Mouse (Mus musculus): ENCODE results near the gene E130308A19Rik. TPM values are rescaled to one million over a fixed set of nuclear protein-coding genes. Genes with fewer than 3 reads are reported as not detected.

The E130308A19Rik gene
- total and polyA plus RNA-seq, 3 experiments, result 2.4 to 3.4 (median 3.1) TPM

- no peak overlapping the region for H3K27ac ChIP-seq (ENCODE audit: insufficient read depth, low read depth)
- dilution Hi-C loops (cut with MboI; ENCODE audit: extremely low pct_ligation_motif_present, extremely low pct_unique_long_range_greater_than_20kb, low sequenced_read_pairs) (no loop called here), in situ Hi-C loops (cut with MboI; ENCODE audit: low pct_ligation_motif_present, low pct_unique_long_range_greater_than_20kb, low sequenced_read_pairs) (loop anchor here (25.0 kb wide), 2 partner anchors 155 to 405 kb away; no protein-coding TSS in a partner anchor)
- H3K9me3 ChIP-seq (replicated peaks; ENCODE audit: low read length), result no peaks in the 10 kb centered on the region
- H3K4me3 ChIP-seq (replicated peaks in 1 of 3; ENCODE audit: low read depth in 2 of 3, low read length in 2 of 3, poor library complexity in 1 of 3), result no peak overlapping the region
- H3K36me3 ChIP-seq (replicated peaks in 1 of 2; ENCODE audit: control insufficient read depth in 1 of 2, insufficient read depth in 1 of 2, low read length in 1 of 2), result peaks cover 34 to 61% of the 10 kb centered on the region in 2 experiments
- H3K4me1 ChIP-seq (ENCODE audit: control insufficient read depth in 1 of 2, insufficient read depth in 2 of 2), result no peaks in the 10 kb centered on the region
- no peak for DNase-seq (ENCODE audit: extremely low read depth)
- TF ChIP-seq USF2 (conservative IDR thresholded peaks at IDR 0.05; ENCODE audit: low read depth, low read length) (no peak), IRF4 (IDR thresholded peaks at IDR 0.05; ENCODE audit: low read depth, low read length) (no peak), USF1 (IDR thresholded peaks at IDR 0.05; ENCODE audit: low read depth, low read length) (no peak), CHD1 (IDR thresholded peaks at IDR 0.05; ENCODE audit: low read depth, low read length) (no peak), MAX (IDR thresholded peaks at IDR 0.05; ENCODE audit: low read length) (no peak), BHLHE40 (IDR thresholded peaks at IDR 0.05; ENCODE audit: low read depth, low read length) (no peak), CTCF (conservative IDR thresholded peaks at IDR 0.05 in 1 of 2, IDR thresholded peaks at IDR 0.05 in 1 of 2; ENCODE audit: low read depth in 2 of 2, low read length in 2 of 2) (no peak)
- no peak overlapping the region for H3K9ac ChIP-seq (ENCODE audit: insufficient read depth, low read depth)
- H3K79me2 ChIP-seq (replicated peaks; ENCODE audit: control insufficient read depth, extremely low read depth, insufficient read depth, poor library complexity, severe bottlenecking), result no peaks in the 10 kb centered on the region
- H3K4me2 ChIP-seq (ENCODE audit: insufficient read depth, low read depth, poor library complexity, severe bottlenecking), result no peak overlapping the region
- no peaks in the 10 kb centered on the region for H3K27me3 ChIP-seq (replicated peaks)
Measured at GRCm38 (mm10) chr4:59767717-59768116, 141.7 kb downstream of the E130308A19Rik start.

- Histone ChIP-seq H3K27ac (ENCODE audit: insufficient read depth, low read depth) (no peak overlapping the region), H3K9ac (ENCODE audit: insufficient read depth, low read depth) (no peak overlapping the region), H3K4me1 (ENCODE audit: control insufficient read depth in 1 of 2, insufficient read depth in 2 of 2) (peaks cover 0 to 2% of the 10 kb centered on the region in 2 experiments; a peak in 1 of 4 replicates), H3K27me3 (replicated peaks) (no peaks in the 10 kb centered on the region), H3K4me3 (replicated peaks in 1 of 3; ENCODE audit: low read depth in 2 of 3, low read length in 2 of 3, poor library complexity in 1 of 3) (no peak overlapping the region), H3K9me3 (replicated peaks; ENCODE audit: low read length) (no peaks in the 10 kb centered on the region), H3K79me2 (replicated peaks; ENCODE audit: control insufficient read depth, extremely low read depth, insufficient read depth, poor library complexity, severe bottlenecking) (peaks cover 28% of the 10 kb centered on the region), H3K4me2 (ENCODE audit: insufficient read depth, low read depth, poor library complexity, severe bottlenecking) (no peak overlapping the region), H3K36me3 (replicated peaks in 1 of 2; ENCODE audit: control insufficient read depth in 1 of 2, insufficient read depth in 1 of 2, low read length in 1 of 2) (peaks cover 57 to 89% of the 10 kb centered on the region in 2 experiments)
- no peak for DNase-seq (ENCODE audit: extremely low read depth)
- in situ Hi-C loops (cut with MboI; ENCODE audit: low pct_ligation_motif_present, low pct_unique_long_range_greater_than_20kb, low sequenced_read_pairs) (loop anchor here (25.0 kb wide), 2 partner anchors 160 to 410 kb away; no protein-coding TSS in a partner anchor), dilution Hi-C loops (cut with MboI; ENCODE audit: extremely low pct_ligation_motif_present, extremely low pct_unique_long_range_greater_than_20kb, low sequenced_read_pairs) (no loop called here)
- TF ChIP-seq ZC3H11A (IDR thresholded peaks at IDR 0.05; ENCODE audit: low read depth, low read length), result no peak
- TF ChIP-seq JUN (IDR thresholded peaks at IDR 0.05; ENCODE audit: insufficient read depth, low read depth, low read length), result no peak
- no peak for TF ChIP-seq JUND (conservative IDR thresholded peaks at IDR 0.05; ENCODE audit: low read depth, low read length)
- no peak for TF ChIP-seq IRF4 (IDR thresholded peaks at IDR 0.05; ENCODE audit: low read depth, low read length)
- TF ChIP-seq SIN3A (IDR thresholded peaks at IDR 0.05; ENCODE audit: low read length), result no peak
- no peak for TF ChIP-seq MXI1 (IDR thresholded peaks at IDR 0.05; ENCODE audit: low read depth, low read length)
- TF ChIP-seq TBP (conservative IDR thresholded peaks at IDR 0.05; ENCODE audit: low read depth, low read length), result no peak
- TF ChIP-seq USF1 (IDR thresholded peaks at IDR 0.05; ENCODE audit: low read depth, low read length), result no peak
- no peak for TF ChIP-seq SMC3 (IDR thresholded peaks at IDR 0.05; ENCODE audit: low read depth, low read length)
- TF ChIP-seq CHD2 (IDR thresholded peaks at IDR 0.05; ENCODE audit: low read length), result no peak
- no peak for TF ChIP-seq EP300 (IDR thresholded peaks at IDR 0.05; ENCODE audit: low read length)
- TF ChIP-seq MAFK (IDR thresholded peaks at IDR 0.05; ENCODE audit: insufficient replicate concordance, low read length), result no peak
- no peak for TF ChIP-seq ZNF384 (IDR thresholded peaks at IDR 0.05; ENCODE audit: low read depth, low read length)
- no peak for TF ChIP-seq MAZ (IDR thresholded peaks at IDR 0.05; ENCODE audit: low read depth, low read length)
- TF ChIP-seq NRF1 (IDR thresholded peaks at IDR 0.05; ENCODE audit: low read depth, low read length), result no peak
Measured at GRCm38 (mm10) chr4:59772171-59772879, 146.3 kb downstream of the E130308A19Rik start.

Data from CH12.LX (cell line).